Mouse (Mus musculus): ENCODE measurements around the gene Skil. TPM values are rescaled to one million over a fixed set of nuclear protein-coding genes. Genes with fewer than 3 reads are reported as not detected.

Skil gene
- polyA plus RNA-seq, 1 experiment from 2014 or later, result 43.9 TPM

GRCm38 (mm10) chr3:31093627-31094351 is 1.1 kb upstream of the Skil start:
- Histone ChIP-seq H3K9ac (ENCODE audit: low read length) (peak overlapping the region; percentile 96), H3K4me2 (peak overlapping the region; percentile 63), H3K36me3 (ENCODE audit: control insufficient read depth, insufficient read depth, low read length) (no peaks in the 10 kb centered on the region), H3K27me3 (ENCODE audit: control insufficient read depth, insufficient read depth, low read length) (no peaks in the 10 kb centered on the region), H3K9me3 (ENCODE audit: control insufficient read depth, low read length) (no peaks in the 10 kb centered on the region), H3K27ac (ENCODE audit: low read depth, low read length) (peak overlapping the region; percentile 99), H3K4me1 (ENCODE audit: control insufficient read depth, insufficient read depth, low read length) (peaks cover 23% of the 10 kb centered on the region), H3K4me3 (ENCODE audit: low read depth, low read length) (peak overlapping the region; percentile 98)
- DNase-seq (ENCODE audit: low spot score, missing footprints), result peak; percentile 97
- WGBS, result under 1% methylated on average over 37 of the region's 58 CpGs
- ATAC-seq (ENCODE audit: low FRiP score), result peak; percentile 65

GRCm38 (mm10) chr3:31095179-31095490 is 277 bp downstream of the Skil start:
- DNase-seq (ENCODE audit: low spot score, missing footprints), result no peak
- WGBS, result under 1% methylated on average over 39 of the region's 39 CpGs
- ATAC-seq (ENCODE audit: low FRiP score), result peak; percentile 41
- Histone ChIP-seq H3K4me2 (peak overlapping the region; percentile 63), H3K27ac (ENCODE audit: low read depth, low read length) (peak overlapping the region; percentile 99), H3K27me3 (ENCODE audit: control insufficient read depth, insufficient read depth, low read length) (no peaks in the 10 kb centered on the region), H3K36me3 (ENCODE audit: control insufficient read depth, insufficient read depth, low read length) (no peaks in the 10 kb centered on the region), H3K9me3 (ENCODE audit: control insufficient read depth, low read length) (no peaks in the 10 kb centered on the region), H3K4me3 (ENCODE audit: low read depth, low read length) (peak overlapping the region; percentile 98), H3K4me1 (ENCODE audit: control insufficient read depth, insufficient read depth, low read length) (peaks cover 31% of the 10 kb centered on the region), H3K9ac (ENCODE audit: low read length) (peak overlapping the region; percentile 96)

DNA sequence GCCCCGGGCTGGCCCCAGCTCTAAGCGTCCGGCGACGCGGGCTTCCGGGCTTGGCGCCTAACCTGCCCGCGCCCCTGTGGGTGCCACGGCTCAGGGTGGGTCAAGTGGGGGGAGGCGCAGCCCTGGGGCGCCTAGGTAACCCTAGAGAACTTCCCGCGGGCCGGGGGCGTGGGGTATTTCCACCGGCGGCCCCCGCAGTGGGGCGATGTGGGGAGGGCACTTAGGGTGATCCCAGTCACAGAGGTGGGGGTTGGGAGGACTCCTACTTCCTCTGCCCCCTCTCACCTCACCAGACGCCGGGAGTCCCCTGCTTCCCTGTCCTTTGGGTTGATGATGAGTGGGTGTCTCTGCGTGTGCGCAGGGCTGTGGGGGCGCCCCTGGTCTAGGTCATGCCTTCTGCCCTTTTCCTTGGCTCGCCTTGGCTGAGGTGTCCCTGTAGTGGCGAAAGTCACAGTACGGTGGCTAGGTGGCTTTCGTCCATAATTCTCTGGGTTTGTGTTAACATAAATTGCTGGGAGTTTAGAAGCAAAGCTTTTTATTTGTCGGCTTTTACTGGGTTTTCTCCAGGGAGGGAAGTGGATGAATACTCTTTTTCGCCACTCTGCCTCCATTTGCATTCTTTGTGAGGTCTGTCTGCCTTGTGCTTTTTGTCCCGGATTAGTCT is 765 bp downstream of the Skil start:
- H3K27me3 ChIP-seq (ENCODE audit: control insufficient read depth, insufficient read depth, low read length), result no peaks in the 10 kb centered on the region
- peak overlapping the region; percentile 96 for H3K9ac ChIP-seq (ENCODE audit: low read length)
- peaks cover 32% of the 10 kb centered on the region for H3K4me1 ChIP-seq (ENCODE audit: control insufficient read depth, insufficient read depth, low read length)
- no peaks in the 10 kb centered on the region for H3K36me3 ChIP-seq (ENCODE audit: control insufficient read depth, insufficient read depth, low read length)
- H3K4me3 ChIP-seq (ENCODE audit: low read depth, low read length), result peak overlapping the region; percentile 98
- peak overlapping the region; percentile 63 for H3K4me2 ChIP-seq
- H3K27ac ChIP-seq (ENCODE audit: low read depth, low read length), result peak overlapping the region; percentile 99
- no peaks in the 10 kb centered on the region for H3K9me3 ChIP-seq (ENCODE audit: control insufficient read depth, low read length)
- peak; percentile 97 for DNase-seq (ENCODE audit: low spot score, missing footprints)
- under 1% methylated on average over 32 of the region's 33 CpGs for WGBS
- peak; percentile 6 for ATAC-seq (ENCODE audit: low FRiP score)

GRCm38 (mm10) chr3:31096155-31097101 is 1.6 kb downstream of the Skil start:
- no peaks in the 10 kb centered on the region for H3K36me3 ChIP-seq (ENCODE audit: control insufficient read depth, insufficient read depth, low read length)
- peak overlapping the region; percentile 63 for H3K4me2 ChIP-seq
- no peak for ATAC-seq (ENCODE audit: low FRiP score)
- no peaks in the 10 kb centered on the region for H3K9me3 ChIP-seq (ENCODE audit: control insufficient read depth, low read length)
- peak overlapping the region; percentile 96 for H3K9ac ChIP-seq (ENCODE audit: low read length)
- H3K4me3 ChIP-seq (ENCODE audit: low read depth, low read length), result peak overlapping the region; percentile 98
- WGBS, result 41% methylated on average over 10 of the region's 10 CpGs
- peaks cover 38% of the 10 kb centered on the region for H3K4me1 ChIP-seq (ENCODE audit: control insufficient read depth, insufficient read depth, low read length)
- no peaks in the 10 kb centered on the region for H3K27me3 ChIP-seq (ENCODE audit: control insufficient read depth, insufficient read depth, low read length)
- DNase-seq (ENCODE audit: low spot score, missing footprints), result no peak
- H3K27ac ChIP-seq (ENCODE audit: low read depth, low read length), result peak overlapping the region; percentile 99

- Histone ChIP-seq H3K9ac (ENCODE audit: low read length) (no peak overlapping the region), H3K27ac (ENCODE audit: low read depth, low read length) (no peak overlapping the region), H3K27me3 (ENCODE audit: control insufficient read depth, insufficient read depth, low read length) (no peaks in the 10 kb centered on the region), H3K4me1 (ENCODE audit: control insufficient read depth, insufficient read depth, low read length) (peaks cover 45% of the 10 kb centered on the region), H3K4me2 (peak overlapping the region; percentile 35), H3K9me3 (ENCODE audit: control insufficient read depth, low read length) (no peaks in the 10 kb centered on the region), H3K4me3 (ENCODE audit: low read depth, low read length) (peak overlapping the region; percentile 6; the same call in 1 of the 2 replicates), H3K36me3 (ENCODE audit: control insufficient read depth, insufficient read depth, low read length) (no peaks in the 10 kb centered on the region)
- WGBS, result 88% methylated on average over 13 of the region's 13 CpGs
- no peak for ATAC-seq (ENCODE audit: low FRiP score)
- no peak for DNase-seq (ENCODE audit: low spot score, missing footprints)
Observed at GRCm38 (mm10) chr3:31097102-31097720, 2.4 kb downstream of the Skil start.

- Histone ChIP-seq H3K9ac (ENCODE audit: low read length) (no peak overlapping the region), H3K27ac (ENCODE audit: low read depth, low read length) (no peak overlapping the region), H3K9me3 (ENCODE audit: control insufficient read depth, low read length) (no peaks in the 10 kb centered on the region), H3K4me2 (peak overlapping the region; percentile 35), H3K4me3 (ENCODE audit: low read depth, low read length) (peak overlapping the region; percentile 2; the same call in 1 of the 2 replicates), H3K27me3 (ENCODE audit: control insufficient read depth, insufficient read depth, low read length) (no peaks in the 10 kb centered on the region), H3K4me1 (ENCODE audit: control insufficient read depth, insufficient read depth, low read length) (peaks cover 45% of the 10 kb centered on the region), H3K36me3 (ENCODE audit: control insufficient read depth, insufficient read depth, low read length) (no peaks in the 10 kb centered on the region)
- DNase-seq (ENCODE audit: low spot score, missing footprints) (no peak), ATAC-seq (ENCODE audit: low FRiP score) (no peak)
- 71% methylated on average over 11 of the region's 11 CpGs for WGBS
Observed at GRCm38 (mm10) chr3:31097976-31098375, 3.1 kb downstream of the Skil start.

GRCm38 (mm10) chr3:31098556-31098955 is 3.7 kb downstream of the Skil start:
- WGBS, result 93% methylated on average over 1 of the region's 1 CpGs
- no peaks in the 10 kb centered on the region for H3K9me3 ChIP-seq (ENCODE audit: control insufficient read depth, low read length)
- peak overlapping the region; percentile 29 for H3K4me2 ChIP-seq
- H3K27ac ChIP-seq (ENCODE audit: low read depth, low read length), result no peak overlapping the region
- H3K27me3 ChIP-seq (ENCODE audit: control insufficient read depth, insufficient read depth, low read length), result no peaks in the 10 kb centered on the region
- peaks cover 42% of the 10 kb centered on the region for H3K4me1 ChIP-seq (ENCODE audit: control insufficient read depth, insufficient read depth, low read length)
- no peak for ATAC-seq (ENCODE audit: low FRiP score)
- H3K36me3 ChIP-seq (ENCODE audit: control insufficient read depth, insufficient read depth, low read length), result no peaks in the 10 kb centered on the region
- no peak for DNase-seq (ENCODE audit: low spot score, missing footprints)
- H3K9ac ChIP-seq (ENCODE audit: low read length), result no peak overlapping the region
- H3K4me3 ChIP-seq (ENCODE audit: low read depth, low read length), result peak overlapping the region; percentile 2; the same call in 1 of the 2 replicates

- H3K27ac ChIP-seq (ENCODE audit: low read depth, low read length), result no peak overlapping the region
- ATAC-seq (ENCODE audit: low FRiP score) (no peak), DNase-seq (ENCODE audit: low spot score, missing footprints) (no peak)
- H3K36me3 ChIP-seq (ENCODE audit: control insufficient read depth, insufficient read depth, low read length), result no peaks in the 10 kb centered on the region
- H3K27me3 ChIP-seq (ENCODE audit: control insufficient read depth, insufficient read depth, low read length), result no peaks in the 10 kb centered on the region
- no peaks in the 10 kb centered on the region for H3K9me3 ChIP-seq (ENCODE audit: control insufficient read depth, low read length)
- 87% methylated on average over 5 of the region's 5 CpGs for whole genome bisulfite sequencing
- H3K4me2 ChIP-seq, result peak overlapping the region; percentile 38
- peaks cover 44% of the 10 kb centered on the region for H3K4me1 ChIP-seq (ENCODE audit: control insufficient read depth, insufficient read depth, low read length)
- no peak overlapping the region for H3K9ac ChIP-seq (ENCODE audit: low read length)
- H3K4me3 ChIP-seq (ENCODE audit: low read depth, low read length), result peak overlapping the region; percentile 20; the same call in 1 of the 2 replicates
Observed at GRCm38 (mm10) chr3:31100026-31100425, 5.2 kb downstream of the Skil start.
